Mouse (Mus musculus) olfactory bulb, adult 2 months (tissue): ENCODE results near the gene Ccdc136.

Experiments used
- CTCF ChIP-seq: fragments of 200-500 bp; IDR thresholded peaks from 2 replicates; pipeline ENCODE4 v1.5.1; 2012; ENCODE audit warnings: low read depth, mild to moderate bottlenecking, low read length, moderate library complexity; ENCODE audit not compliant: insufficient read depth
- POLR2A ChIP-seq: fragments of 200-500 bp; IDR thresholded peaks from 2 replicates; pipeline ENCODE4 v1.6.1; 2012; ENCODE audit warnings: mild to moderate bottlenecking, low read depth, low read length, moderate library complexity; ENCODE audit not compliant: insufficient read depth

DNA sequence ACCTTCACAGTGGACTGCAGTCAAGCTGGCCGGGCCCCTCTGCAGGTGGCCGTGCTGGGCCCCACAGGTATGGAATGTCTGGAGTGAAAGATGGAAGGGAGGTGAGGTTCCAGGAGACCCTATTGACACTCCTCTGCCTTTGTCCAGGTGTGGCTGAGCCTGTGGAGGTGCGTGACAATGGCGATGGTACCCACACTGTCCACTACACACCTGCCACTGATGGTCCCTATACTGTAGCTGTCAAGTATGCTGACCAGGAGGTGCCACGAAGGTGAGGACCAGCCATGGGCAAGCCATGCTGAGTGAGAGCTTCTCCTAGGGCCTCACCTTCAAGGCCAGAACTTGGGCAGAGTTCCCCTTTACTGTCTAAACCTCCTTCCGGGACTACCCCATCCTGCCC lies 54.6 kb downstream of the Ccdc136 start:
- TF ChIP-seq CTCF (no peak), POLR2A (no peak)
